Mouse (Mus musculus) inflammation-experienced regulatory T-cells, adult 6 months (primary cell): ENCODE measurements at regions not wholly inside any gene's neighbourhood (a gene's known extent, or its start where the extent isn't known, plus 50 kb on each side); places are given as distances from the start of the nearest gene placed in this dataset.

Source experiments
- ATAC-seq: one replicate; pipeline ENCODE4 v1.8.0; 2017

GRCm38 (mm10) chr5:119315149-119315548, 355.3 kb upstream of the Tbx3 start:
- no peak for ATAC-seq

GRCm38 (mm10) chr5:119317617-119318016, 352.9 kb upstream of the Tbx3 start:
- ATAC-seq: no peak

DNA sequence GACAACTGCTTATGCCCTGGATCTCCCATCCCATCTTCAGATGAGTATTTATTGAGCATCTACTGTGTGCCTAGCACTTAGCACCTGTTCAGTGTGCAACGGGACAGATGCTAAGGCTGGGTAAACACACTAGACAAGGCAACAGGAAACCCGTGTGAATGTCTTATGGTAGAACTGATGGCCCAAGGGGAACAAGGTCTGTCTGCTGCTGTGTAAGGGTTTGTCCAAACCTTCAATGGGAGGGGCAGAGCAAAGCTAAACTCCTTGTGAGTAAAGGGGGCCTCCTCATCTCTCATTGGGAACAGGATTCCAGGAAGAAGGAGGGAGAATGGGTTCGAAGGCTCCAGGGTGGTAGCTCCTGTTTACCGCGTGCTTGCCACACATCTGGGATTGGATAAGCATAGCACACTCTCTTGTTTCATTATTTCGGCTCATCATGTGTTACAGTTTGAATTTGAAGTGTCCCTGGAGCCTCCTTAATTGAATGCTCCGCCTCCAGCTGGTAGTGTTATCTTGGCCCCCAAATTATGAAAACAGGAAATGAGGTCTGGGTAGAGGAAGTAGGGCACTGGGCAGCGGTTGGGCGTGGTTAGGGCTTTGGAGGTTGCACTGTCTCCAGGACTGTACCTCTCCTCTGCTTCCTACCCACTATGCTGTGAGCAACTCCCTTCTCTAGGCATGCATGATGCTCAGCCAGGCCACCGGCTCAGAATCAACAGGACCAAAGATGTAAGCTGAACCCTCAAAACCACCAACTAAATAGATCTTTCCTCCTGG, 348.9 kb upstream of the Tbx3 start:
- no peak for ATAC-seq

- ATAC-seq: no peak
Observed at GRCm38 (mm10) chr5:119322411-119322810, 348.1 kb upstream of the Tbx3 start.

GRCm38 (mm10) chr5:119325681-119326255, 344.7 kb upstream of the Tbx3 start:
- no peak for ATAC-seq

DNA sequence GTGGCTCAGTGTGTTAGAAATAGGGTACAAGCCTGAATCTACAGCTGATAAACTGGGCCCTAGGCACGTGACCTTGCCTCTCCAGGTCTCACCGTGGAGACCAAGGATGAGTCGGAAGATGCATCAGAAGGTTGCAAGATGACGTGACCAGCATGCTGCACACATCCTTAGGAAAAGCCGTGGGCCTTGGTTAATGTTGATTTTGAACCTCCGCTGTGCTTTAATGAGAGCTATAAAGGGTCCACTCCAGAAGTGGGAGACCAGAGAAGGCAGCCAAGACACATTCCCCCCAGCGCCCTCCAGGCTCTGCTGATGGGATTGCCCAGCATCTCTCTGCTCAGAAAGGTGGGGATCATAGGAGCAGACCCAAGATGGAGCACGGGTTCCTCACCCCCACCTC, 343.6 kb upstream of the Tbx3 start:
- ATAC-seq: no peak

GRCm38 (mm10) chr5:119328971-119329370, 341.5 kb upstream of the Tbx3 start:
- ATAC-seq: no peak

- ATAC-seq: no peak
Observed at GRCm38 (mm10) chr5:119329371-119329770, 341.1 kb upstream of the Tbx3 start.

DNA sequence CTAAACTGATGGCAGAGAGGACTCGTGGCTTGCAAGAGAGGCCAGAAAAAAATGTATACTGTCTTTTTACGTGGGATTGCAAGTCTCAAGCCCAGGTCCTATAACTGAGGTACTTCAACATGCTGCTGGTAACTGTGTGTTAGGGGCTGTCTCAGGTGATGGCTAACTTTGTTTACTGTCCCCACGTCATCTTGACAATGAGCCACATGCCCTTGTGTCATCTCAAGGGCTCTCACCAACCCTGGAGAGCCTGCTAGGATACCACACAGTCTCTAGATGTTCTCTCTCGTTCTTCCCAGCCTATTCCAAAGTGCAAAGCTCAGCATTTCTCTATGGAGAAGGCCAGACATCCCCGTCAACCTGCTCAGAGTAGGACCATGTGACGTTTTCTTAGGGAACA, 340.6 kb upstream of the Tbx3 start:
- ATAC-seq: no peak

- no peak for ATAC-seq
Observed at GRCm38 (mm10) chr5:119331461-119331860, 339.0 kb upstream of the Tbx3 start.

DNA sequence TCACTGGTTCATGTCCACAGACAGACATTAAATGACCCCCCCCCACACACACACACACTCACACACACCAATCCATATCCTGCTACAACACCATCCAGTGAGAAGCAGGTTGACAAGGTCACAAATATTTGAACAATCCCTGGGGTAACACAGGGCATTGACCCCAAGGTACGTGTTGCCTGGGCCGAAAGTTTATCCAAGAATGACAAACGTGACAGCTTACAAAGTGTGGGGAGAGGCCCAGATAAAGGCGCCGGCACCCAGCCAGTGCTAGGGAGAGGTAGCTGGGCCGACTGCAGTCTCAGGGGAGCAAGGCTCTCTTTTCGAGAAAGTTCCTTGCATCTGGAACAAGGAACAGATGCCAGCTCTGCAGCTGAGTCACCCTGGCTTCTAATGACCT, 337.8 kb upstream of the Tbx3 start:
- no peak for ATAC-seq

DNA sequence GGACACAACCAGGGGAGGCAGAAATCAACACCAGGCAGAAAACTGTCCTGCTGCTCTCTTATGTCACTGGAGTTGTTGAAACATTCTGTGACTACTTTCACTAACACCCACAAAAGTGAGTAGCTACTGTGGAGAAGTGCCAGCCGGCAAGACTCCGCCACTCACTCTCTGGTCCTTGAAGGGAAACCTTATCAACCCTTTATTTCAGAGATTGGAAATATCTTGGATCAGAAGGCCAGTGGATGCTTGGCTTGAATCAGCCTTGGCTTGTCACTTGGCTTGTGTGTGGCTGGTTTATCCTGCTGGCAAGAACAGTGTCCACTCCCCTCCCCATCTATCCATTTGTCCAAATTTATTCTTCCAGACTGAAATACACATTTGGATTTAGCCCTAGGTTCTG, 335.3 kb upstream of the Tbx3 start:
- ATAC-seq: no peak

- ATAC-seq: no peak
Observed at GRCm38 (mm10) chr5:119335979-119336378, 334.5 kb upstream of the Tbx3 start.

- ATAC-seq: no peak
Observed at GRCm38 (mm10) chr5:119337739-119338138, 332.7 kb upstream of the Tbx3 start.

- ATAC-seq: no peak
Observed at GRCm38 (mm10) chr5:119338711-119339110, 331.8 kb upstream of the Tbx3 start.

GRCm38 (mm10) chr5:119348303-119348702, 322.2 kb upstream of the Tbx3 start:
- ATAC-seq: peak; percentile 56

GRCm38 (mm10) chr5:119349395-119349794, 321.1 kb upstream of the Tbx3 start:
- no peak for ATAC-seq

DNA sequence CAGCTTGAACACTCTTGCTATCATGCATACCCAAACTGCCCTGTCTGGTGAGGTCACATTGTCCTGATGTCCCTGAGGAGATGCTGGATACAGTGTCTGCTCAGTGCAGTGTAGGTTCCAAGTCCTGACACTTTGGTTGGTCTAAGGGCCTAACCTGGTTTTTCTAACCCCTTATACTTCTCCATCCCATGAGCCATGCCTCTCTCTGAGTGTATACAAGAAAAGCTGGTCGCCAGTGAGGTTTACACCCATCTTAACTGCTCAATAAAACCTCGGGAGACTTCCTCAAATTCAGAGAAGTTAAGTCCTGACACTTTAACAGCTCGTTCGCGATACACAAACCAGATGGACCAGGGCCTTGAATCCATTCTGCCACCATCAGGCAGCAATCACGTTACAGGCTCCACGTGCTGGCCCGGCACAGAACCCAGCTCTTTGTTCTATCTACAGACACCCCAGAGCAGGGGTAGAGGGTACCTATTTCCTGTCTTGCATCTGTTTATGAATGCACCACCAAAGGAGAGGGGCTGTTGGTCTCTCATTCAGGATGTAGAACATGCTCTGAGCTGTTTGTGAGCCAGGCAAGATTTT, 320.0 kb upstream of the Tbx3 start:
- ATAC-seq: no peak

DNA sequence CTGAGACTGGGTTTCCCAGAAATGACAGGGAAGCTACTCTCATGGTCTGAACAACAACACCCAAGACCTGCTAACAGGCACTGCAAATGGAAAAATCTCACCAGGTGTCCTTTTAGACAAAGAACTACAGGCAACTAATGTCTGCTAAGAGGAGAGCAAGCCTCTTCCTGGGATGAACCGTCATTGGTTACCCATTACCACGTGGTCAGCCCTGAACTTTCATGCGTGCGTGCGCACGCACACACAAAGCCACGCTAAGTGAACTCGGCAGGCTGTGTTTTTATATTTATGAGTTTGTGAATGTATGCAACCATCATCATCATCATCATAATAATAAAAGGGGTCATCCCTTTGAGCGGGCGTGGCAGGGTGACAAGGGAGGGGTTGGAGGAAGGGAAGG, 315.0 kb upstream of the Tbx3 start:
- no peak for ATAC-seq

- ATAC-seq: no peak
Observed at GRCm38 (mm10) chr5:119356051-119356450, 314.4 kb upstream of the Tbx3 start.

GRCm38 (mm10) chr5:119359709-119360108, 310.8 kb upstream of the Tbx3 start:
- no peak for ATAC-seq

- no peak for ATAC-seq
Observed at GRCm38 (mm10) chr5:119360351-119360750, 310.1 kb upstream of the Tbx3 start.

- no peak for ATAC-seq
Observed at GRCm38 (mm10) chr5:119361406-119362044, 308.9 kb upstream of the Tbx3 start.

- no peak for ATAC-seq
Observed at GRCm38 (mm10) chr5:119362452-119362851, 308.0 kb upstream of the Tbx3 start.
